14 mouse cellular contexts compared by ENCODE assay signal in genomic region chr9:120797996-120798663, GRCm38 (mm10).
A peak's percentile ranks its signal among the peaks of the same experiment; 100 is the strongest.
DNase-seq lines count a peak whose midpoint lies in the region; ATAC-seq lines count a peak whose summit lies in the region.
"Had no signal": no experiment of that assay in that cellular context is flagged by ENCODE, and none has a peak within 500 bp of the region (broad histone marks: within the 10 kb centered on the region; RNA-seq: fewer than 3 reads in every experiment).

No protein-coding gene starts in this region.

- H3K36me3 ChIP-seq in forebrain, embryonic 11.5 days (ENCODE audit: control insufficient read depth, insufficient read depth, low read length), result no peaks in the 10 kb centered on the region
- H3K36me3 ChIP-seq: forebrain, embryonic 15.5 days; liver, embryonic 13.5 days; stomach, embryonic 15.5 days had no signal

- no peak for ATAC-seq in forebrain, embryonic 11.5 days (replicated peaks; ENCODE audit: low FRiP score)
- ATAC-seq: forebrain, embryonic 15.5 days; hindbrain, embryonic 16.5 days; midbrain, embryonic 16.5 days had no signal

- DNase-seq in layer of hippocampus, adult 11-12 months (ENCODE audit: low spot score), result peak; percentile 39
- DNase-seq in layer of hippocampus, adult 9-10 months (ENCODE audit: low spot score), result no peak
- DNase-seq in cerebellum, postnatal 25 days, result peak; percentile 24 to 25
- DNase-seq in layer of hippocampus, adult 9-11 months, result peak; percentile 65
- peak; percentile 55 for DNase-seq in right cerebral cortex, postnatal 14 days
- DNase-seq in retina, embryonic 14.5 days (ENCODE audit: low spot score), result no peak
- DNase-seq in adrenal gland, postnatal 14 days, result no peak
- no peak for DNase-seq in forebrain, embryonic 11.5 days (ENCODE audit: low spot score)
- DNase-seq: liver, embryonic 13.5 days; lung, postnatal 10 days had no signal

- no peaks in the 10 kb centered on the region for H3K4me1 ChIP-seq in forebrain, embryonic 11.5 days (replicated peaks; ENCODE audit: control insufficient read depth, insufficient read depth, low read length)
- H3K4me1 ChIP-seq: liver, embryonic 13.5 days had no signal

- no peak overlapping the region for H3K4me2 ChIP-seq in forebrain, embryonic 11.5 days (ENCODE audit: low read depth, low read length, severe bottlenecking)
- H3K4me2 ChIP-seq: forebrain, embryonic 15.5 days; liver, embryonic 13.5 days; stomach, embryonic 15.5 days had no signal

- WGBS in forebrain, embryonic 11.5 days, result 60% methylated on average over 10 of the region's 10 CpGs

- no peak overlapping the region for H3K4me3 ChIP-seq in forebrain, embryonic 11.5 days (ENCODE audit: low read depth, low read length)
- H3K4me3 ChIP-seq: forebrain, embryonic 15.5 days; liver, embryonic 13.5 days; stomach, embryonic 15.5 days had no signal

- H3K27ac ChIP-seq in forebrain, embryonic 11.5 days (ENCODE audit: low read depth, low read length), result no peak overlapping the region
- H3K27ac ChIP-seq: forebrain, embryonic 15.5 days; liver, embryonic 13.5 days; stomach, embryonic 15.5 days had no signal

- H3K9ac ChIP-seq in forebrain, embryonic 11.5 days (ENCODE audit: low read length), result no peak overlapping the region
- H3K9ac ChIP-seq: forebrain, embryonic 15.5 days; liver, embryonic 13.5 days; stomach, embryonic 15.5 days had no signal

- H3K27me3 ChIP-seq in forebrain, embryonic 11.5 days (ENCODE audit: control insufficient read depth, insufficient read depth, low read length), result no peaks in the 10 kb centered on the region
- H3K27me3 ChIP-seq: forebrain, embryonic 15.5 days; liver, embryonic 13.5 days; stomach, embryonic 15.5 days had no signal

- no peaks in the 10 kb centered on the region for H3K9me3 ChIP-seq in forebrain, embryonic 11.5 days (ENCODE audit: control insufficient read depth, low read length)
- H3K9me3 ChIP-seq: forebrain, embryonic 15.5 days; liver, embryonic 13.5 days; stomach, embryonic 15.5 days had no signal

Comparison
In these comparisons a context has a peak if more than half of its experiments do, and no peak if none do; other contexts are left out.
1. DNase-seq: peak in layer of hippocampus, adult 11-12 months (single experiment), cerebellum, postnatal 25 days (2 of 2), layer of hippocampus, adult 9-11 months (single experiment) and right cerebral cortex, postnatal 14 days (single experiment); none in layer of hippocampus, adult 9-10 months (single experiment), retina, embryonic 14.5 days (single experiment), adrenal gland, postnatal 14 days (single experiment) and forebrain, embryonic 11.5 days (single experiment).